8 mouse cellular contexts compared by ENCODE assay signal in the genomic region with DNA sequence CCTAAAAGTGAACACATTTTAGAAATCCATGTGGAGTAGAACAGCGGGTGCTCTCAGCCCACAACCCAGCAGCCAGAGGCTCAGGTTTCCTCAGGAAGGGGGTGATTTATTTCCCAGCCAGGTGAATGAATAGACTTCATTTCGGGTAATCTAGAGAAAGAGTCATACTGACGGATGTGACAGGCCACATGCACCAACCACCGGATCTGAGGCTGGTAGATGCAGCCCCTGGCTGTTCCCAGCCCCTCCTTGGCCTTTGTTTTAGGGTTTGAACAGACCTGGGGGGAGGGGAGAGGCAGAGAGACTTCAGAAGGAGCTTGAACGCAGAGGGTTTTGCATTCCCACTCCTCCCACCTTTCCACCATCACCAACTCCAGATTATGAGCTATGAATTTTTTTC. TPM values are rescaled to one million over a fixed set of nuclear protein-coding genes. Genes with fewer than 3 reads are reported as not detected.
A peak's percentile ranks its signal among the peaks of the same experiment; 100 is the strongest.
DNase-seq lines count a peak whose midpoint lies in the region; ATAC-seq and TF ChIP-seq lines count a peak whose summit lies in the region.
"Had no signal": no experiment of that assay in that cellular context is flagged by ENCODE, and none has a peak within 500 bp of the region (broad histone marks: within the 10 kb centered on the region; RNA-seq: fewer than 3 reads in every experiment).

No protein-coding gene starts in this region.

- WGBS in midbrain, embryonic 10.5 days = 8% methylated on average over 5 of the region's 5 CpGs
- 19% methylated on average over 5 of the region's 5 CpGs for WGBS in midbrain, postnatal 0 days
- WGBS in embryonic facial prominence, embryonic 11.5 days = 4% methylated on average over 5 of the region's 5 CpGs
- 12% methylated on average over 5 of the region's 5 CpGs for whole genome bisulfite sequencing in hindbrain, embryonic 16.5 days
- WGBS in neural tube, embryonic 14.5 days = 7% methylated on average over 5 of the region's 5 CpGs

- no peak overlapping the region for H3K4me2 ChIP-seq in midbrain, postnatal 0 days (ENCODE audit: low read depth, low read length, poor library complexity, severe bottlenecking)
- no peak overlapping the region for H3K4me2 ChIP-seq in embryonic facial prominence, embryonic 11.5 days (ENCODE audit: low read depth, low read length)
- H3K4me2 ChIP-seq in hindbrain, embryonic 16.5 days (ENCODE audit: low read length) = no peak overlapping the region
- no peak overlapping the region for H3K4me2 ChIP-seq in neural tube, embryonic 14.5 days (ENCODE audit: low read depth, low read length)
- H3K4me2 ChIP-seq: liver, embryonic 15.5 days had no signal

- no peaks in the 10 kb centered on the region; the same call in 1 of the 2 replicates for H3K9me3 ChIP-seq in midbrain, embryonic 10.5 days (replicated peaks)
- no peaks in the 10 kb centered on the region for H3K9me3 ChIP-seq in midbrain, postnatal 0 days (ENCODE audit: low read length)
- H3K9me3 ChIP-seq in embryonic facial prominence, embryonic 11.5 days (replicated peaks; ENCODE audit: control insufficient read depth, low read length) = no peaks in the 10 kb centered on the region
- no peaks in the 10 kb centered on the region for H3K9me3 ChIP-seq in hindbrain, embryonic 16.5 days (ENCODE audit: control insufficient read depth, low read length)
- no peaks in the 10 kb centered on the region for H3K9me3 ChIP-seq in neural tube, embryonic 14.5 days (ENCODE audit: control insufficient read depth, low read length)
- H3K9me3 ChIP-seq: liver, embryonic 15.5 days had no signal

- H3K27ac ChIP-seq in midbrain, embryonic 10.5 days (replicated peaks) = peak overlapping the region; percentile 98
- no peak overlapping the region for H3K27ac ChIP-seq in midbrain, postnatal 0 days (ENCODE audit: low read depth, low read length)
- peak overlapping the region; percentile 53 for H3K27ac ChIP-seq in embryonic facial prominence, embryonic 11.5 days (replicated peaks; ENCODE audit: low read depth, low read length)
- 0 out of 2 replicates have a peak overlapping the region, but pooled peaks have one; percentile 36 for H3K27ac ChIP-seq in hindbrain, embryonic 16.5 days (ENCODE audit: low read depth, low read length)
- peak overlapping the region; percentile 100 for H3K27ac ChIP-seq in neural tube, embryonic 14.5 days (ENCODE audit: low read depth, low read length)
- H3K27ac ChIP-seq: liver, embryonic 15.5 days had no signal

- no peak for TF ChIP-seq CTCF in midbrain, postnatal 0 days (IDR thresholded peaks at IDR 0.05)

- H3K36me3 ChIP-seq in midbrain, embryonic 10.5 days = peaks cover 69% of the 10 kb centered on the region
- H3K36me3 ChIP-seq in midbrain, postnatal 0 days (ENCODE audit: insufficient read depth, low read length) = peaks cover 17% of the 10 kb centered on the region
- no peaks in the 10 kb centered on the region for H3K36me3 ChIP-seq in embryonic facial prominence, embryonic 11.5 days (replicated peaks; ENCODE audit: control insufficient read depth, insufficient read depth, low read depth, low read length)
- peaks cover 14% of the 10 kb centered on the region for H3K36me3 ChIP-seq in hindbrain, embryonic 16.5 days (ENCODE audit: control insufficient read depth, insufficient read depth, low read length)
- H3K36me3 ChIP-seq in neural tube, embryonic 14.5 days (ENCODE audit: control insufficient read depth, insufficient read depth, low read length) = no peaks in the 10 kb centered on the region

- H3K9ac ChIP-seq in midbrain, postnatal 0 days (replicated peaks; ENCODE audit: low read length, poor library complexity, severe bottlenecking) = no peak overlapping the region
- H3K9ac ChIP-seq in embryonic facial prominence, embryonic 11.5 days (replicated peaks; ENCODE audit: low read length) = 0 out of 2 replicates have a peak overlapping the region, but pooled peaks have one; percentile 11
- no peak overlapping the region for H3K9ac ChIP-seq in hindbrain, embryonic 16.5 days (ENCODE audit: low read depth, low read length)
- no peak overlapping the region for H3K9ac ChIP-seq in neural tube, embryonic 14.5 days (replicated peaks; ENCODE audit: low read depth, low read length)
- H3K9ac ChIP-seq: liver, embryonic 15.5 days had no signal

- peaks cover 62% of the 10 kb centered on the region for H3K4me1 ChIP-seq in midbrain, embryonic 10.5 days
- H3K4me1 ChIP-seq in midbrain, postnatal 0 days (ENCODE audit: insufficient read depth, low read length) = peaks cover 18% of the 10 kb centered on the region
- H3K4me1 ChIP-seq in embryonic facial prominence, embryonic 11.5 days (ENCODE audit: control insufficient read depth, insufficient read depth, low read length) = peaks cover 13% of the 10 kb centered on the region
- H3K4me1 ChIP-seq in hindbrain, embryonic 16.5 days (ENCODE audit: control insufficient read depth, insufficient read depth, low read depth, low read length) = peaks cover 40% of the 10 kb centered on the region
- peaks cover 61% of the 10 kb centered on the region for H3K4me1 ChIP-seq in neural tube, embryonic 14.5 days (ENCODE audit: control insufficient read depth, insufficient read depth, low read length)

- no peak for ATAC-seq in midbrain, postnatal 0 days (ENCODE audit: low FRiP score)
- ATAC-seq in embryonic facial prominence, embryonic 11.5 days (replicated peaks; ENCODE audit: insufficient number of reproducible peaks, low FRiP score, low TSS enrichment, low read depth) = peak; percentile 54; the same call in 1 of the 2 replicates
- no peak for ATAC-seq in hindbrain, embryonic 16.5 days
- ATAC-seq in neural tube, embryonic 14.5 days (ENCODE audit: low read depth) = no peak

- no peak for DNase-seq in midbrain, embryonic 10.5 days (ENCODE audit: low spot score)
- no peak for DNase-seq in midbrain, postnatal 0 days (ENCODE audit: low spot score)
- peak; percentile 68 for DNase-seq in embryonic facial prominence, embryonic 11.5 days (ENCODE audit: low spot score)
- DNase-seq in spleen, postnatal 14 days (ENCODE audit: low spot score in 2 of 2) = no peak
- no peak for DNase-seq in left cerebral cortex, postnatal 4 days

- intact Hi-C loops in left cerebral cortex, postnatal 4 days (cut with DNase I) = no loop called here

- no peaks in the 10 kb centered on the region for H3K27me3 ChIP-seq in midbrain, embryonic 10.5 days (ENCODE audit: low read depth, poor library complexity, severe bottlenecking)
- H3K27me3 ChIP-seq in midbrain, postnatal 0 days (ENCODE audit: insufficient read depth, low read length) = no peaks in the 10 kb centered on the region
- no peaks in the 10 kb centered on the region for H3K27me3 ChIP-seq in embryonic facial prominence, embryonic 11.5 days (ENCODE audit: control insufficient read depth, insufficient read depth, low read length)
- no peaks in the 10 kb centered on the region for H3K27me3 ChIP-seq in hindbrain, embryonic 16.5 days (replicated peaks; ENCODE audit: control insufficient read depth, insufficient read depth, low read length)
- no peaks in the 10 kb centered on the region for H3K27me3 ChIP-seq in neural tube, embryonic 14.5 days (ENCODE audit: control insufficient read depth, insufficient read depth, low read length)
- H3K27me3 ChIP-seq: liver, embryonic 15.5 days had no signal

- H3K4me3 ChIP-seq in midbrain, embryonic 10.5 days = no peak overlapping the region
- no peak overlapping the region for H3K4me3 ChIP-seq in midbrain, postnatal 0 days (ENCODE audit: low read depth, low read length)
- H3K4me3 ChIP-seq in embryonic facial prominence, embryonic 11.5 days (ENCODE audit: low read depth, low read length) = no peak overlapping the region
- H3K4me3 ChIP-seq in hindbrain, embryonic 16.5 days (ENCODE audit: low read length) = no peak overlapping the region
- no peak overlapping the region for H3K4me3 ChIP-seq in neural tube, embryonic 14.5 days (ENCODE audit: low read depth, low read length)
- H3K4me3 ChIP-seq: liver, embryonic 15.5 days had no signal

RNA-seq across cellular contexts. Expression of a gene that starts 14.6 kb away (rescaled TPM):
- 0.32 and 0.47 TPM in 2 replicates for polyA plus RNA-seq in midbrain, embryonic 10.5 days (2016; fragmentation: Nextera tagmentation; extraction: Ambion mirVana)
- 0.27 TPM in 1 of 2 replicates, not detected in the other for total RNA-seq in midbrain, postnatal 0 days (2014; rRNA removed)
- polyA plus RNA-seq in midbrain, postnatal 0 days (2015; fragmentation: Nextera tagmentation; extraction: Ambion mirVana) = 0.29 and 0.37 TPM in 2 replicates
- not detected in 2 replicates for polyA plus RNA-seq in embryonic facial prominence, embryonic 11.5 days (2014; fragmentation: Nextera tagmentation; extraction: Ambion mirVana)
- 0.34 and 0.42 TPM in 2 replicates for polyA plus RNA-seq in hindbrain, embryonic 16.5 days (2015; fragmentation: Nextera tagmentation; extraction: Ambion mirVana)
- polyA plus RNA-seq in neural tube, embryonic 14.5 days (2014; fragmentation: Nextera tagmentation; extraction: Ambion mirVana) = 0.35 and 0.40 TPM in 2 replicates
- total RNA-seq in left cerebral cortex, postnatal 4 days (2021) = under 1 TPM; 0.44 to 0.46 TPM

RNA-seq across cellular contexts. Expression of a gene that starts 23.3 kb away (rescaled TPM):
- 288 and 291 TPM in 2 replicates for polyA plus RNA-seq in midbrain, embryonic 10.5 days (2016; fragmentation: Nextera tagmentation; extraction: Ambion mirVana)
- 127 and 151 TPM in 2 replicates for total RNA-seq in midbrain, postnatal 0 days (2014; rRNA removed)
- polyA plus RNA-seq in midbrain, postnatal 0 days (2015; fragmentation: Nextera tagmentation; extraction: Ambion mirVana) = 178 and 184 TPM in 2 replicates
- polyA plus RNA-seq in embryonic facial prominence, embryonic 11.5 days (2014; fragmentation: Nextera tagmentation; extraction: Ambion mirVana) = 327 and 331 TPM in 2 replicates
- polyA plus RNA-seq in hindbrain, embryonic 16.5 days (2015; fragmentation: Nextera tagmentation; extraction: Ambion mirVana) = 207 and 209 TPM in 2 replicates
- polyA plus RNA-seq in neural tube, embryonic 14.5 days (2014; fragmentation: Nextera tagmentation; extraction: Ambion mirVana) = 195 and 216 TPM in 2 replicates
- 100 to 1,000 TPM; 105 to 107 TPM for total RNA-seq in left cerebral cortex, postnatal 4 days (2021)

RNA-seq across cellular contexts. Expression of a gene that starts 37.6 kb away (rescaled TPM):
- 5.6 and 6.4 TPM in 2 replicates for polyA plus RNA-seq in midbrain, embryonic 10.5 days (2016; fragmentation: Nextera tagmentation; extraction: Ambion mirVana)
- 0.99 and 3.2 TPM in 2 replicates for total RNA-seq in midbrain, postnatal 0 days (2014; rRNA removed)
- 0.26 and 0.32 TPM in 2 replicates for polyA plus RNA-seq in midbrain, postnatal 0 days (2015; fragmentation: Nextera tagmentation; extraction: Ambion mirVana)
- polyA plus RNA-seq in embryonic facial prominence, embryonic 11.5 days (2014; fragmentation: Nextera tagmentation; extraction: Ambion mirVana) = 5.4 and 8.0 TPM in 2 replicates
- polyA plus RNA-seq in hindbrain, embryonic 16.5 days (2015; fragmentation: Nextera tagmentation; extraction: Ambion mirVana) = 0.65 and 0.69 TPM in 2 replicates
- 1.9 and 2.0 TPM in 2 replicates for polyA plus RNA-seq in neural tube, embryonic 14.5 days (2014; fragmentation: Nextera tagmentation; extraction: Ambion mirVana)
- total RNA-seq in left cerebral cortex, postnatal 4 days (2021) = not detected

RNA-seq across cellular contexts. Expression of a gene that starts 44.0 kb away (rescaled TPM):
- 24.3 and 25.5 TPM in 2 replicates for polyA plus RNA-seq in midbrain, embryonic 10.5 days (2016; fragmentation: Nextera tagmentation; extraction: Ambion mirVana)
- 22.0 and 26.5 TPM in 2 replicates for total RNA-seq in midbrain, postnatal 0 days (2014; rRNA removed)
- 26.9 and 28.8 TPM in 2 replicates for polyA plus RNA-seq in midbrain, postnatal 0 days (2015; fragmentation: Nextera tagmentation; extraction: Ambion mirVana)
- 12.2 and 16.6 TPM in 2 replicates for polyA plus RNA-seq in embryonic facial prominence, embryonic 11.5 days (2014; fragmentation: Nextera tagmentation; extraction: Ambion mirVana)
- 20.1 and 24.7 TPM in 2 replicates for polyA plus RNA-seq in hindbrain, embryonic 16.5 days (2015; fragmentation: Nextera tagmentation; extraction: Ambion mirVana)
- polyA plus RNA-seq in neural tube, embryonic 14.5 days (2014; fragmentation: Nextera tagmentation; extraction: Ambion mirVana) = 19.2 and 20.7 TPM in 2 replicates
- total RNA-seq in left cerebral cortex, postnatal 4 days (2021) = 10 to 100 TPM; 47.8 to 52.7 TPM

RNA-seq across cellular contexts. Expression of a gene that starts 55.6 kb away (rescaled TPM):
- 1,542 and 1,692 TPM in 2 replicates for polyA plus RNA-seq in midbrain, embryonic 10.5 days (2016; fragmentation: Nextera tagmentation; extraction: Ambion mirVana)
- total RNA-seq in midbrain, postnatal 0 days (2014; rRNA removed) = 142 and 190 TPM in 2 replicates
- 540 and 609 TPM in 2 replicates for polyA plus RNA-seq in midbrain, postnatal 0 days (2015; fragmentation: Nextera tagmentation; extraction: Ambion mirVana)
- polyA plus RNA-seq in embryonic facial prominence, embryonic 11.5 days (2014; fragmentation: Nextera tagmentation; extraction: Ambion mirVana) = 1,361 and 1,483 TPM in 2 replicates
- polyA plus RNA-seq in hindbrain, embryonic 16.5 days (2015; fragmentation: Nextera tagmentation; extraction: Ambion mirVana) = 483 and 550 TPM in 2 replicates
- 635 and 713 TPM in 2 replicates for polyA plus RNA-seq in neural tube, embryonic 14.5 days (2014; fragmentation: Nextera tagmentation; extraction: Ambion mirVana)
- total RNA-seq in left cerebral cortex, postnatal 4 days (2021) = 100 to 1,000 TPM; 690 to 711 TPM
